Comparison of ENCODE assay signal across 8 mouse cellular contexts in the genomic region with DNA sequence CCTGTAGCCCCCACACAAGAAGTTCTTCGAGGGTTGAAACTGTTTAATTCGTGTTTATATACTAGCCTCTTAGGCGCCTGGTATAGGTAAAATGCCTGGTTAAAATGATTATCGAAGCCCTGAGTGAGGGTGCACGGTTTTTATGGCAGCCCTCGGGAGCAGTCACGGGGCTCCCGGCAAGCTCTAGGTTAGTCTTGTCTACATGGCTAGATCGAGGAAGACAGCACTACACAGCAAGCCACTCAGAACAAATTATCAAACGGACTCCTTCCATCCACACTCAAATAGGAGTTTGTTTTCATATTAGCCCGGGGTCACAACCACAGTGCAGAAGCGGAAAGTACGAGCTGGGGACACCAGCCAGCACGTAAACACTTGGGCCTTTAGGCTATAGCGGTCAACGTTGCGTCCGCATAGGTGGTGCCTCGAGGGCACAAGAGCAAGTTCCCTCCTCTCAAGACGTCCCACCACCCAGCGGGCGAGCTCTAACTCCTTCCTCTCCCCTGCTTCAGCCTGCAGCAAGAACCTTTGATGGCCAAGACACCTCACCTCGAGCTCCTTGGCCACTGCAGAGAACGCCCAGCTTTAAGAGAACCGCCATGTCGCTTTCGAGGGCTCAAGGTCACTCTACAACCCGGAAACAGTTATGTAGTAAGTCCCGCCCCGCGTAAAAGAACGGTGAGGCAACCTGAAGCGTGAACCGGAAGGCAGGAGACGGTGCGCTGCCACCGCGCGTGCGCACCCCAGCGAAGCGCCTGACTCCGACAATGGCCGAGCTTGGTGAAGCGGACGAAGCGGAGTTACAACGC. TPM values are rescaled to one million over a fixed set of nuclear protein-coding genes. Genes with fewer than 3 reads are reported as not detected.
DNase-seq lines count a peak whose midpoint lies in the region; ATAC-seq and TF ChIP-seq lines count a peak whose summit lies in the region.

Sdhd (minus strand) TSS at position 624 of the 809 bp plus-strand sequence.
Timm8b (plus strand) TSS at position 722 of the 809 bp plus-strand sequence.

- peak within 1 kb of the TSS; percentile 57 for H3K27ac ChIP-seq in bone marrow macrophage, adult 2 months (ENCODE audit: insufficient read depth, low read depth, low read length)
- peak within 1 kb of the TSS; percentile 70 for H3K27ac ChIP-seq in embryonic fibroblast, embryonic 13.5 days (ENCODE audit: insufficient read depth, low read length)
- peak within 1 kb of the TSS; percentile 89 for H3K27ac ChIP-seq in kidney, embryonic 14.5 days (ENCODE audit: low read depth, low read length)
- H3K27ac ChIP-seq in limb, embryonic 15.5 days, result peak within 1 kb of the TSS; percentile 87

- no peaks in the 10 kb centered on the region for H3K27me3 ChIP-seq in kidney, embryonic 14.5 days (ENCODE audit: control insufficient read depth, insufficient read depth, low read length)
- no peaks in the 10 kb centered on the region for H3K27me3 ChIP-seq in limb, embryonic 15.5 days

- peaks cover 47% of the 10 kb centered on the region for H3K36me3 ChIP-seq in kidney, embryonic 14.5 days (ENCODE audit: control insufficient read depth, insufficient read depth, low read length)
- peaks cover 43% of the 10 kb centered on the region for H3K36me3 ChIP-seq in limb, embryonic 15.5 days

- TF ChIP-seq POLR2A in bone marrow macrophage, adult 2 months (IDR thresholded peaks at IDR 0.05; ENCODE audit: borderline replicate concordance, low read depth, low read length), result no peak
- peak; percentile 97 for TF ChIP-seq POLR2A in embryonic fibroblast, embryonic 13.5 days (IDR thresholded peaks at IDR 0.05; ENCODE audit: low read depth, low read length)

- H3K4me1 ChIP-seq in bone marrow macrophage, adult 2 months (ENCODE audit: control insufficient read depth, insufficient read depth, low read length), result peaks cover 21% of the 10 kb centered on the region
- H3K4me1 ChIP-seq in embryonic fibroblast, embryonic 13.5 days (ENCODE audit: control insufficient read depth, insufficient read depth, low read length), result peaks cover 7% of the 10 kb centered on the region
- H3K4me1 ChIP-seq in kidney, embryonic 14.5 days (ENCODE audit: control insufficient read depth, insufficient read depth, low read length), result peaks cover 15% of the 10 kb centered on the region
- peaks cover 19% of the 10 kb centered on the region for H3K4me1 ChIP-seq in limb, embryonic 15.5 days

- no peaks in the 10 kb centered on the region for H3K9me3 ChIP-seq in kidney, embryonic 14.5 days (ENCODE audit: control insufficient read depth, low read length)
- H3K9me3 ChIP-seq in limb, embryonic 15.5 days, result no peaks in the 10 kb centered on the region

- H3K4me2 ChIP-seq in kidney, embryonic 14.5 days (replicated peaks; ENCODE audit: low read depth, low read length), result peak within 1 kb of the TSS; percentile 77
- peak within 1 kb of the TSS; percentile 67 for H3K4me2 ChIP-seq in limb, embryonic 15.5 days

- H3K4me3 ChIP-seq in bone marrow macrophage, adult 2 months (ENCODE audit: insufficient read depth, low read length), result peak within 1 kb of the TSS; percentile 68
- H3K4me3 ChIP-seq in embryonic fibroblast, embryonic 13.5 days (ENCODE audit: insufficient read depth, low read length), result peak within 1 kb of the TSS; percentile 90
- peak within 1 kb of the TSS; percentile 81 for H3K4me3 ChIP-seq in kidney, embryonic 14.5 days (ENCODE audit: low read length)
- H3K4me3 ChIP-seq in limb, embryonic 15.5 days, result peak within 1 kb of the TSS; percentile 85

- DNase-seq in A20 (ENCODE audit: low read depth, low spot score), result peak; percentile 97
- peak; percentile 92 to 95 for DNase-seq in heart, adult 9 months (ENCODE audit: low spot score in 2 of 2)
- peak; percentile 89 to 90 for DNase-seq in monocyte, adult 2 months (ENCODE audit: low read depth in 1 of 2, low spot score in 2 of 2)
- peak; percentile 94 to 95 for DNase-seq in spleen, postnatal 36 days (ENCODE audit: low spot score in 2 of 2)

- WGBS in kidney, embryonic 14.5 days, result under 1% methylated on average over 48 of the region's 48 CpGs
- WGBS in limb, embryonic 15.5 days, result under 1% methylated on average over 48 of the region's 48 CpGs

- TF ChIP-seq CTCF in bone marrow macrophage, adult 2 months (IDR thresholded peaks at IDR 0.05; ENCODE audit: low read depth, low read length), result no peak
- no peak for TF ChIP-seq CTCF in embryonic fibroblast, embryonic 13.5 days (IDR thresholded peaks at IDR 0.05; ENCODE audit: borderline replicate concordance, insufficient read depth, low read length)

- peak within 1 kb of the TSS; percentile 86 for H3K9ac ChIP-seq in kidney, embryonic 14.5 days (ENCODE audit: low read depth, low read length)
- H3K9ac ChIP-seq in limb, embryonic 15.5 days, result peak within 1 kb of the TSS; percentile 87

- ATAC-seq in kidney, embryonic 14.5 days (ENCODE audit: low FRiP score, low TSS enrichment), result peak; percentile 97
- ATAC-seq in limb, embryonic 15.5 days (ENCODE audit: insufficient number of reproducible peaks, low FRiP score, low TSS enrichment, low read depth), result peak; percentile 94

RNA-seq across cellular contexts. Expression of gene Sdhd, which starts in this region (rescaled TPM):
- 133 and 155 TPM in 2 replicates for polyA plus RNA-seq in bone marrow macrophage, adult 2 months (2012; ENCODE audit: insufficient read depth, insufficient read length, missing spikeins)
- polyA plus RNA-seq in embryonic fibroblast, embryonic 13.5 days (2011; ENCODE audit: insufficient read length, low read depth, missing spikeins), result 109 TPM in 2 replicates
- 365 and 387 TPM in 2 replicates for polyA plus RNA-seq in kidney, embryonic 14.5 days (2014; fragmentation: Nextera tagmentation; extraction: Ambion mirVana)
- polyA plus RNA-seq in limb, embryonic 15.5 days (2015; fragmentation: Nextera tagmentation; extraction: Ambion mirVana), result 234 and 278 TPM in 2 replicates

RNA-seq across cellular contexts. Expression of gene Timm8b, which starts in this region (rescaled TPM):
- 56.0 and 61.1 TPM in 2 replicates for polyA plus RNA-seq in bone marrow macrophage, adult 2 months (2012; ENCODE audit: insufficient read depth, insufficient read length, missing spikeins)
- polyA plus RNA-seq in embryonic fibroblast, embryonic 13.5 days (2011; ENCODE audit: insufficient read length, low read depth, missing spikeins), result 107 and 113 TPM in 2 replicates
- polyA plus RNA-seq in kidney, embryonic 14.5 days (2014; fragmentation: Nextera tagmentation; extraction: Ambion mirVana), result 301 and 415 TPM in 2 replicates
- polyA plus RNA-seq in limb, embryonic 15.5 days (2015; fragmentation: Nextera tagmentation; extraction: Ambion mirVana), result 162 and 189 TPM in 2 replicates

Comparison
In these comparisons a context has a peak if more than half of its experiments do, and no peak if none do; other contexts are left out.
1. Peak in every context shown above with its lines: DNase-seq, ATAC-seq, H3K4me3 ChIP-seq and H3K27ac ChIP-seq.